Mouse (Mus musculus): Measurements from ENCODE around the gene Zfp575.
"Not testable (repeated sequence)": the region's sequence is repeated elsewhere in the genome, so short reads cannot be mapped to it uniquely, and the experiment has no call there.

The Zfp575 gene

DNA sequence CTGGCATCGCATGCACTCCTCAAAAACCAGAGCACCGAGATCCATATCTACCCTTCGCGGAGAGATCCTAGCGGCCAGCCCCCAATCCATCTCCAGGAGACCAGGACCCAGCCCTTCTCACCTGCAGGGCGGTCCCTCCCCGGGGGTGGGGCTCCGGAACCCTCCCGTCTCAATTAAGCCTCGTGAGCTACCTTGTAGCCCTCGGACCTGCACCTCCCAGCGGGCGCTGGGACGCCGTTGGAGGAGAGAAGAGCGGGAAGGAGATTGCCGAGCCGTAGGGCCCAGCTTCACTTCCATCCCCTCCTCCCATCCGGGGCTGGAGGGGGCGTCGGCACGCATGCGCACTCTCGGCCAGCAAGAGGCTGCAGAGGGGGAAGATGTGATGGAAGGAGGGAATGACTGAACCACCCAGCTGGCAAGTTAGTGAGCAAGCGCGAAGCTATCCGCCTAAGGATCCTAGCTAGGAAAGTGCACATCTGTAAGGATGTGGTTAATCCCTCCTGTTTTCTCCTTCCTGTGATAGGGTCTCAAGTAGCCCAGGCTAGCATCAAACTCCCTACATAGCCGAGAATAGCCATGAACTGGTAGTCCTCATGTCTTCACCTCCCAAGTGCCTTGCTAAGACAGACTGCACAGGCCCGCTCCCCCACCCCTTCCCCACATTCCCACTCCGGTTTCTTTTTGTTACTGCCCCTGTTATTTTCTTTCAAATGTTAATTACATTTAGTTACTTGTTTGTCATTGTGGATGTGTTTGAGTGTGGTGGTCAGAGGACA, at the start of gene Zfp575, which contains the start of gene Ethe1:
Zfp575 (minus strand) TSS at position 312 of the 776 bp plus-strand sequence.
Ethe1 (plus strand) TSS at position 214 of the 776 bp plus-strand sequence.
- DNase-seq (ENCODE audit: low spot score in 2 of 2), result peak; percentile 83 to 87

DNA sequence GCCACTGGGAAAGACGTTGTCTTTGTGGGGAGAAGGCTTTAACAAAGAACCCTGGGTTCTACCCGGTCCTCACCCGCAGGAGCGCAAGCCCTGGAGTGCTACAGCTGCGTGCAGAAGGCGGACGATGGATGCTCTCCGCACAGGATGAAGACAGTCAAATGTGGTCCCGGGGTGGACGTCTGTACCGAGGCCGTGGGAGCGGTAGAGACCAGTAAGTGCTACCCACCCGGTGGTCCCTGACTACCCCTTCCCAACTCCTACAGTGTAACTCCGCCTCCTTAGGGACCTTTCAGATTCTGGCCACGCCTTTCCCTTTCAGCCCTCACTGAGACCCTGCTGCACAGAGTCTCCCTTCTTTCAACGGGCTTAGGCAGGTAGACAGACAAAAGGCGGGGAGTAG, 49.6 kb upstream of the Zfp575 start:
- no peak for DNase-seq (ENCODE audit: low spot score in 2 of 2)

DNA sequence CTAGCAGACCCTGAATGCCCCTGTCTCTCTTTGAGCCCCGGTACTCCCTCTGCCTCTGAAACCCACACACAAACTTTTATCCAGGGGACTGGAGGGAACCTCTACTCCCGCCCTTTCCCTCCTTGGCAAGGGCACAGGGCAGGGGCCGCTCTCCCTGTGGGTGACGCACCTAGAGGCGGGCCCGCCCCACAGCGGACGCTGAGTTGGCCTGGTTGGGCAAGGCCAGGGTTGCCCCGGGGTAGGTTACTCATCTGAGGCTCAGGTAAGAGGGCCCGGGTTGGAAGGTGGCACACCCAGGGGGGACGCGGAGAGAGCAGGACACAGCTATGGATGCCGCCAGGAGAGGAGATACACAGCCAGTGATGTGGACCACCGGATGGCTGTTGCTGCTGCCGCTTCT, 48.8 kb upstream of the Zfp575 start, which contains the start of gene Lypd3:
Lypd3 (plus strand) TSS at position 287 of the 400 bp plus-strand sequence.
- DNase-seq (ENCODE audit: low spot score in 2 of 2), result no peak

DNA sequence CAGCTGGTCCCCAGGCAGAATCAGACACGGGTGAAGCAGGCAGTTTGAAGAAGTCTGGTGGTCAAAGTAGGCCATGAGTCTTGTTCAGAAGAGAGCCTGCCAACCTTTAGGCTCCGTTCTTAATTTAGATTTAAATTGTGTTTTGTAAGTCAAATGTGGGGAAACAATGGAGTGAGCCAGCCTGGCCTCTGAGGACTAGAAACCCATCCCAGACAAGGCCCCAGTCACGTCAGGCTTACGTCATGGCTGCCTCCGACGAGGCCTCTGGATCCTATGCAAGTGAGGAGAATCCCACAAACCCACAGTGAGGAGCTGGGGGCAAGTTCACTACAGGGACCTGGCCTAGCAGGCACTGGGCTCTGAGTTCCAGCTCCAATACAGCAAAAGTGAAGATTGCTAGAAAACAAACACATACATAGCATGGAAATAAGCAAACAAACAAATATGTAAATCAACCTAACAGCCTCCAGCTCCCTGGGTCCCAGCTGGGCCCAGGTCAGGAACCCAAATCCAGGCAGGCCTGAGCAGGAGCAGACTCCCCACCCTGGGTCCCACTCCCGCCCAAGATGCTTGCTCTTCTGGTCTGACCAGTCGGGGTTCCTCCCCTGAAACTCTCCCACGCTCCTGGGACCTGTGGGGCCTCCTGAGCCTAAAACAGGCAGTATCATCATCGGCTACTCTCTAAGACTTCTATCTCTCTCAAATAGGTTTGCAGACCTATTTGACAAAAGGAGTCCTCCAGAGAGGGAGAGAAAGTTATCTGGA, 42.9 kb upstream of the Zfp575 start:
- DNase-seq (ENCODE audit: low spot score in 2 of 2), result no peak

DNA sequence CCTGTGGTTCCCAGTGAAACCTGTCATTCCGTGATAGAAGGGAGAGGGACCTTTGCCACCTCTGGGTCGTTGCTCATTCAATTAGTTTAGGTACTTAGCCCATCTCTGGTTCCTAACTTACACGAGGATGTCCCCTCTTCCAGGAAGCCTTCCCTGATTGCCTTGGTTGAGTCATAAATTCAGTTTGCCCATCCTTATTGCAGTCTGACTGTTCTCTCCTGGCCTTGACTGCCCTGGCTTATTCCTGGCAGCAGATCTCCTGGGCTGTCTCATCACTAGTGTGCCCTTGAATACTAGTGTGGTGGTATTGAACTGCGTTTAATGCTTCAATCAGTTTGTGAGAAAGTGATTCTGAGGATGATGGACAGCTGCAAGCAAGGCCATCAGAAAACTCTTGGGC, 42.2 kb upstream of the Zfp575 start:
- DNase-seq (ENCODE audit: low spot score in 2 of 2), result no peak

GRCm38 (mm10) chr7:24628685-24629610, 41.5 kb upstream of the Zfp575 start:
- DNase-seq (ENCODE audit: low spot score in 2 of 2), result peak; percentile 12 to 28

GRCm38 (mm10) chr7:24622967-24623366, 35.5 kb upstream of the Zfp575 start:
- DNase-seq (ENCODE audit: low spot score in 2 of 2), result no peak

DNA sequence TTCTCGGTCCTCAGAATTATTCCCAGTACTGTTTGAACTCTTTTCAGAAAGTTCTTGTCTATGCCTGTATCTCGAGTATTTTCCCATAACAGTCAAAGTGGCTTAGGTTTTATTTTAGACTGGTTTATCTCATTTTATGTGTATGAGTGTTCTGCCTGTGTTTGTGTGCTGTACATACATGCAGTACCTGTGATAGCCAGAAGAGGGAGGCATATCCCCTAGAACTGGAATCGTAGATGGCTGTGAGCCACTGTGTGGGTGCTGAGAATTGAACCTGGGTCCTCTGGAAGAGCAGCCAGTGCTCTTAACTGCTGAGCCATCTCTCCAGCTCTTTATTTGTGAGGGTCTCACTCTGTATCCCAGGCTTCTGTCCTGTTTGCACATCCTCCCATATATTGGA, 33.8 kb upstream of the Zfp575 start:
- no peak for DNase-seq (ENCODE audit: low spot score in 2 of 2)

DNA sequence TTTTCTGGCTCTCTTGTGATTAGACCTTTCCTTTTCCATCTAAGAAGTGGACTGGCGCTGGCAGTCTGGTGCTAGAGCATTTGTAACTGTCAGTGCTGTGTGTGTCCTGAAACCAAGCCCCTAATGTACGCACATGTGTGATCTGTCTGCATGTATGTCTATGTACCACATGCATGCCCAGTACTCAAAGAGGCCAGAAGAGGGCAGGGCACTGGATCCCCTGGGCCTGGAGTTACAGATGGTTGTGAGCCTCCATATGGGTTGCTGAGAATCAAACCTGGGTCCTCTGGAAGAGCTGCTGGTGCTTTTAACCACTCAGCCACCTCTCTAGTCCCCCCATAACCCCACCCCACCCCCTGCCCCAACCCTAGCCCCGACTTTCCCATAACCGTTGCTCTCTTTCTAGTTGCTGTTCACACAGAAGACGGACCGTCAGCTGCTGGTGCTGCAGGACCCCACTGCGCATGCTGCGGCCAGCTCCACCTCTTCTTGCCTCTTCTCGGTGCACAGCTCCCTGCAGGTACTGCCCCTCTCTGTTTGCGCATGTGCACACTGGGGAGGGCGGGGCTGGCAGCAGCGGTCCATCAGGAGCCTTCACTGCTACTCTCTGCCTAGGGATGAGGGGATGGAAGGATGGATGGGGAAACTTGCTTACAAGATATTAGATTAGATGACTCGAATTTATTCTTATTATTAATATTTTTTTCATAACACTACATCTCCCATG, 32.4 kb upstream of the Zfp575 start:
- DNase-seq (ENCODE audit: low spot score in 2 of 2), result no peak

DNA sequence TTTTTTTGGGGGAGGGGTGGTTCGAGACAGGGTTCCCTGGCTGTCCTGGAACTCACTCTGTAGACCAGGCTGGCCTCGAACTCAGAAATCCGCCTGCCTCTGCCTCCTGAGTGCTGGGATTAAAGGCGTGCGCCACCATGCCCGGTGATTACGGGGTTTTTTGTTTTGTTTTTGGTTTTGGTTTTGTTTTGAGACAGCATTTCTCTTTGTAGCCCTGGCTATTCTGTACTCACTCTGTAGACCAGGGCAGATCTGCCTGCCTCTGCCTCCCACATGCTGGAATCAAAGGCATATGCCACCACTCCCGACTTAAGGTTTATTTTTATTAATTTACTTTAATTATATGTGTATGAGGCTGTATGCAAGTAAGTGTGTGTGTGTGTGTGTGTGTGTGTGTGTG, 30.9 kb upstream of the Zfp575 start:
- not testable (repeated sequence) for DNase-seq (ENCODE audit: low spot score in 2 of 2)

GRCm38 (mm10) chr7:24617763-24618162, 30.3 kb upstream of the Zfp575 start:
- no peak for DNase-seq (ENCODE audit: low spot score in 2 of 2)

- no peak for DNase-seq (ENCODE audit: low spot score in 2 of 2)
Observed at GRCm38 (mm10) chr7:24614816-24615215, 27.4 kb upstream of the Zfp575 start.

DNA sequence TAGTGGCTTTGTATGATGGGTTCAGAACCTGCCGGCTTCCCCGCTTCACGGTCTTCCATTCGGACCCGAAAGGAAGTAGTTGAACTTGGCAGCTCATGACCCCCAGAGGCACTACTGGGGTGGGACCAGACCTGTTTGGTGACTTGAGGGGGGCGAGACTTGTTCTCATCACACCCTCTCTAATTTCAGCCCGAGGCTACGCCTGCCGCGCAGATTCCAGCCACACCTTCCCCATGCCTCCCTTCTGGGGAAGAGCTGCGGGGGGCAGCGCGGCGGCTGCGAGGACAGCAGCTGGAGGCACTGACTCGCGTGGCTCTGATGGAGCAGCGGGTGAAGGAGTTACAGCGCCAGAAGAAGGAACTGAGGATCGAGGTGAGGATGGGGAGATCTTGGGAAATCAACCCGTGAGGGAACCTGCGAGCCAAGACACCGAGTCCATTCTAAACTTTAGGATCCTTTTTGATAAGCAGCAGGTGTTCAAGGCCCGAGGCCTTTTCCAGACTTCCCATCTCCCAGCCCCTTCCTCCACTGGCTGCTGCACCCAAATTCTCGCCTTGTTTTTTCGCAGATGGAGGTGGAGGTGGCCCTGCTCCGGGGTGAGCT, 25.0 kb upstream of the Zfp575 start:
- DNase-seq (ENCODE audit: low spot score in 2 of 2), result no peak

DNA sequence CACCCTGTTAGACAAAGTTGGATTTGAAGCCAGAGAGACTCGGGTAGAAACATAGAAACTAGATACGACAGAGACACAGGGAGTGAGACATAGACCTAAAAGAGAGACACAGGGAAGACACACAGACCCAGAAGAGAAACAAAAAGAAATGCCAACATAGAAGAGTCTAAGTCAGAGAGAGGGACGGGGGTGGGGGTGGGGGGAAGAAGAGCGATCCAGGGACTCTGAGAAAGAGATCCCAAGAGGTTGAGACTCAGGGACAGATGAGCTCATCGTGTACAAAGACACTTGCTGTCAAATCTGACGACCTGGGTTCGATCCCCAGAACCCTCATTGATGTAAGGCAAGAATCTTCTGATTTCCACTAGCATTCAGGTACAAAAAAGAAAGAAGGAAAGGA, 24.3 kb upstream of the Zfp575 start:
- no peak for DNase-seq (ENCODE audit: low spot score in 2 of 2)

- no peak for DNase-seq (ENCODE audit: low spot score in 2 of 2)
Observed at GRCm38 (mm10) chr7:24610879-24611494, 23.5 kb upstream of the Zfp575 start.

- DNase-seq (ENCODE audit: low spot score in 2 of 2), result no peak
Observed at GRCm38 (mm10) chr7:24610144-24610878, 22.9 kb upstream of the Zfp575 start, which contains the start of gene Phldb3. Phldb3 (plus strand) TSS chr7:24610763.

- no peak for DNase-seq (ENCODE audit: low spot score in 2 of 2)
Observed at GRCm38 (mm10) chr7:24608561-24608960, 21.1 kb upstream of the Zfp575 start.

- DNase-seq (ENCODE audit: low spot score in 2 of 2), result no peak
Observed at GRCm38 (mm10) chr7:24608017-24608416, 20.6 kb upstream of the Zfp575 start.

DNA sequence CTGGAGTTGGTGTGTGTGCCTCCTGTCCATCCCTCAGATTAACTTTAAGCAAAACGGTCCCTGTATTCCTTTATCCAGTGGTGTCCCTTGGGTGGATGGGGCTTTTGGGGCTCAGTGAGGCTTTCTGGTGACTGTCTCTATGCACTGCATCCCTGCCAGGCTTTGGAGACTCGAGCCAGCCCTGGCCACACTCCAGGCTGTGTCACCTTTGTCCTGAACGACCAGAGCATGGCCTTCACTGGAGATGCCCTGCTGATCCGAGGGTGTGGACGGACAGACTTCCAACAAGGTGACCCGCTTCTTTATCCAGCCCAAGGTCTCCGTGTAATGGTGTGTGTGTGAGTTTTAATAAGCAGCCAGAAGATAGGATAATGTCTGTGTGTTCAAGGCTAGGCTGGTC, 18.6 kb upstream of the Zfp575 start:
- DNase-seq (ENCODE audit: low spot score in 2 of 2), result no peak
